Mouse (Mus musculus) lung, postnatal 0 days (tissue): ENCODE results near the gene Cdkl4. TPM values are rescaled to one million over a fixed set of nuclear protein-coding genes. Genes with fewer than 3 reads are reported as not detected.
A peak's percentile ranks its signal among the peaks of the same experiment; 100 is the strongest.
"Not testable (repeated sequence)": the region's sequence is repeated elsewhere in the genome, so short reads cannot be mapped to it uniquely, and the experiment has no call there.

Experiments used
- ATAC-seq: fragments of 200-750 bp; cut with Nextera tagmentation; 2 replicates; pipeline ENCODE4 v1.8.0; 2017; ENCODE audit warnings: moderate library complexity
- DNase-seq: peaks from one replicate; pipeline ENCODE4 v3.0.0-alpha.2; 2016; ENCODE audit warnings: low spot score
- H3K27ac ChIP-seq: fragments of 300-500 bp; sonication (generic); 2 replicates; pipeline ENCODE4 v1.5.1; 2014; ENCODE audit warnings: antibody characterized with exemption, mild to moderate bottlenecking, low read length, mixed read lengths
- H3K27me3 ChIP-seq: fragments of 300-500 bp; sonication (generic); replicated peaks from 2 replicates; pipeline ENCODE4 v1.6.1; 2014; ENCODE audit warnings: low read length, mixed read lengths; ENCODE audit not compliant: insufficient read depth
- H3K36me3 ChIP-seq: fragments of 300-500 bp; sonication (generic); 2 replicates; pipeline ENCODE4 v1.6.1; 2014; ENCODE audit warnings: low read length, mixed read lengths; ENCODE audit not compliant: insufficient read depth
- H3K4me1 ChIP-seq: fragments of 300-500 bp; sonication (generic); 2 replicates; pipeline ENCODE4 v1.6.1; 2014; ENCODE audit warnings: antibody characterized with exemption, low read depth, low read length, mixed read lengths; ENCODE audit not compliant: insufficient read depth
- H3K4me2 ChIP-seq: fragments of 300-500 bp; sonication (generic); replicated peaks from 2 replicates; pipeline ENCODE4 v1.6.1; 2014; ENCODE audit warnings: low read depth, mild to moderate bottlenecking, low read length, moderate library complexity, mixed read lengths
- H3K4me3 ChIP-seq: fragments of 300-500 bp; sonication (generic); 2 replicates; pipeline ENCODE4 v1.5.1; 2014; ENCODE audit warnings: low read depth, low read length
- H3K9ac ChIP-seq: fragments of 300-500 bp; sonication (generic); replicated peaks from 2 replicates; pipeline ENCODE4 v1.6.1; 2014; ENCODE audit warnings: low read depth, mild to moderate bottlenecking
- H3K9me3 ChIP-seq: fragments of 300-500 bp; sonication (generic); 2 replicates; pipeline ENCODE4 v1.6.1; 2016; ENCODE audit warnings: low read length, mixed read lengths
- CTCF ChIP-seq: IDR thresholded peaks from 2 replicates; pipeline ENCODE4 v1.5.1; 2016; ENCODE audit warnings: antibody characterized with exemption, mild to moderate bottlenecking
- EP300 ChIP-seq: IDR thresholded peaks from 2 replicates; pipeline ENCODE4 v1.6.1; 2016; ENCODE audit warnings: antibody characterized with exemption, mild to moderate bottlenecking, control low read depth
- WGBS: fragments of 180-500 bp; shearing (Covaris S2); extraction: QIAGEN DNeasy Blood & Tissue Kit; methylation state at CpG from one replicate; pipeline ENCODE4 v1.1.7; 2014; 5-methylcytosine and 5-hydroxymethylcytosine counted together
- polyA plus RNA-seq: library from polyadenylated mRNA; unstranded; fragments of >200 nt; fragmentation: Nextera tagmentation; extraction: Ambion mirVana; gene quantifications from 2 replicates; pipeline ENCODE4 v1.2.1, GENCODE M21; 2015

The Cdkl4 gene
- polyA plus RNA-seq, 1 experiment from 2014 or later = 3.4 TPM

DNA sequence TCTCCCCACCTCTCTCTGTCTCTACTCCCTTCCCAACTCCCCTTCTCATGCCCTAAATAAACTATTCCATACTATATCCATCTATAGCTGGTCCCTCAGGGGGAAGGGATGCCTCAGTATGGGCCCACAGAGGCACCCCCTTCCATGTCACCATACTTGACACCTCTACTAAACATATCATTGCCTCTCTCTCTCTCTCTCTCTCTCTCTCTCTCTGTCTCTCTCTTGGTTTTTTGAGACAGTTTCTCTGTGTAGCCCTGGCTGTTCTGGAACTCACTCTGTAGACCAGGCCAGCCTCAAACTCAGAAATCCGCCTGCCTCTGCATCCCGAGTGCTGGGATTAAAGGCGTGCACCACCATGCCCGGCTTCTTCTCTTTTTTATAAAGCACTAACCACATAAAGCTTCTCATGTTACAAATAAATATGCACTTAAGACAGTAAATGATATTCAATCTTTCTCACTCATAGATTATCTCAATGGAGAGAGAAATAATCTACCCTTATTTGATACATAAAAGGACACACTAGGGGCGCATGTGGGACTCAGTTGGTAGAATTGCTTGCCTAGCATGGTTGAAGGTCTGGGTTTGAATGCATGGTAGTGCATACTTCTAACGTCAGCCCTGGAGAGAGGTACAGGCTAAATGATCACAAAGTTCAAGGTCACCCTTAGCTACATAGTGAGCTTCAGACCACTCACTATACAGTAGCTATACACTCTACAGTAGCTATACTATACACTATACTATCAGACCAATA lies 8.6 kb downstream of the Cdkl4 start:
- Histone ChIP-seq H3K27ac (no peak overlapping the region), H3K4me2 (no peak overlapping the region), H3K27me3 (no peaks in the 10 kb centered on the region), H3K9ac (no peak overlapping the region), H3K9me3 (no peaks in the 10 kb centered on the region), H3K4me1 (no peaks in the 10 kb centered on the region), H3K4me3 (no peak overlapping the region), H3K36me3 (no peaks in the 10 kb centered on the region)
- whole genome bisulfite sequencing = 89% methylated on average over 6 of the region's 6 CpGs
- TF ChIP-seq CTCF = no peak
- TF ChIP-seq EP300 = no peak
- DNase-seq (no peak), ATAC-seq (no peak)

- TF ChIP-seq CTCF (no peak), EP300 (no peak)
- DNase-seq = no peak
- Histone ChIP-seq H3K27ac (no peak overlapping the region), H3K9ac (no peak overlapping the region), H3K4me1 (no peaks in the 10 kb centered on the region), H3K4me3 (no peak overlapping the region), H3K27me3 (no peaks in the 10 kb centered on the region), H3K9me3 (no peaks in the 10 kb centered on the region), H3K36me3 (no peaks in the 10 kb centered on the region), H3K4me2 (no peak overlapping the region)
- WGBS = 81% methylated on average over 2 of the region's 2 CpGs
- ATAC-seq = no peak
Measured at GRCm38 (mm10) chr17:80568441-80568840, 9.2 kb downstream of the Cdkl4 start.

DNA sequence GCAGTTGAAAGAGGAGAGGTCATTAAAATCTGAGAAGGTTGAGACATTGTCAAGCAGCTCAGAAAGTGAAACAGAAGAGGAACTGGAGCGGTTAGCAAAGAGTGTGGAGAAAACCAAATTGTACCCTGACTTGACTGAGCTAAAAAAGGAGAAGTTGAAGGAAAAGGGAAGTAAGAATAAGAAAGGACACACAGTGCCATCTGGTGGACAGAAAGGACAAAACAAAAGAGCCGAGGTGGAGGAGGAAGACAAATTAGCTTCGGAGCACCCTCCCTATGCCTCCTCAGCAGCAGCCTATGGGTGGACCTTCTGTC lies 13.0 kb downstream of the Cdkl4 start:
- Histone ChIP-seq H3K4me1 (no peaks in the 10 kb centered on the region), H3K9ac (no peak overlapping the region), H3K27me3 (no peaks in the 10 kb centered on the region), H3K4me3 (0 out of 2 replicates have a peak overlapping the region, but pooled peaks have one; percentile 8), H3K36me3 (no peaks in the 10 kb centered on the region), H3K9me3 (no peaks in the 10 kb centered on the region), H3K27ac (no peak overlapping the region), H3K4me2 (no peak overlapping the region)
- WGBS = 65% methylated on average over 3 of the region's 3 CpGs
- TF ChIP-seq CTCF (peak; percentile 60), EP300 (no peak)
- ATAC-seq (no peak), DNase-seq (peak; percentile 61)

DNA sequence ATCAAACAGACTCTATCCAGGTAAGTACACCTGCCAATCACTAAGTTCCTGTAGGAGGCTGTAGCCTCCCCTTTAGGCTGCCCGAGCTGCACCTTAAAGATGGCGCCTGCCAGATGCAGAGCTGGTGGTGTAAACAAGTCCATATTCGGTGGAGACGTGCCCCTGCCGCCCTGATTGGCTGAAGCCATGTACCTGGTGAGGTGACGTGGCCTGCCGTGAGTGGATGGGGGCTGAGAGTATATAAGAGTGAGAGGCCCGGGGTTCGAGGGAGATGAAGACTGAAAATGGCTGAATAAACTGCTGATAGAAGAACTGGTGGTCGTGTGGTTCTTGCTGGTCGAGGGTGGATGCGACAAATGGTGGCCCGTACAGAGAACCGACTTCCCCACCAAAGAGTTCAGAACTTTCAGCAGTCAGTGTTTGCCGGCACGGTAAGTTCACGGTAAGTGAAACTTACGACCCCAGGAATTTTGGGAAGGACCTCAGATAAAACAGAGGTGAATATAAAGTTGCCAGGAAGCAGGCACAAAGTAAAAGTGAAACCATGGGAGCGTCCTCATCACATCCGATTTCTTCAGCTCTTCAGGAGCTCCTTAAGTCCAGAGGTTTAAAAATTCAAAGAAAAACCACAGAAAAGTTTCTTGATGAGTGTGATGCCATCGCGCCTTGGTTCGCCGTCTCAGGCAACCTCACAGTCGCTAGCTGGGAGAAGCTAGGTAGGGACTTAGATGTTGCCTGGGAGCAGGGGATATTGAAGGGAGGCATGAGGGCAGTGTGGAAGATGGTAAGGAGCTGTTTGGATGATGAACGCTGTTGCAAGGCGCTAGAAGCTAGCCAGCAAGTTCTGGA lies 13.6 kb downstream of the Cdkl4 start:
- not testable (repeated sequence) for H3K4me1 ChIP-seq, H3K4me2 ChIP-seq, H3K9ac ChIP-seq, H3K27ac ChIP-seq, H3K27me3 ChIP-seq, ATAC-seq, DNase-seq, H3K36me3 ChIP-seq, H3K9me3 ChIP-seq
- WGBS = 90% methylated on average over 27 of the region's 27 CpGs
- H3K4me3 ChIP-seq = 0 out of 2 replicates have a peak overlapping the region, but pooled peaks have one; percentile 8

DNA sequence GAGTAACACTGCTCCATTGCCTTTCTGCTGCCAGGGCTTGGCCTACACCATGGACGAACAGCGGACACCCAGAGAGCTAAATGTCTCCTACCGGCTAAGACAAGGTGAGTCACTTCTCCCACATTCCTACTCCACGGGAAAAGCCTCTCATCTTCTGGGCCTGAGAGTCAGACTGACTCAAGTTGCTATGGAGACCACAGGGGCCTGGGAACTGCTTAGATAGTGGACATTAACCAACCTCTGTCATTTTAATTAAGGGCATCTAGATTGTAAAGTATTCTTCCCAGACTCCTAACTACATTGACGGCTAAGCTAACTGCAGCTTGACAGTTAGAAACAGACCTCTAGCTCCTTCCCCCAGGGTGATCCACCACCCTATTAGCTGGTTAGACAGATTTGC lies 14.8 kb downstream of the Cdkl4 start:
- ATAC-seq (no peak), DNase-seq (no peak)
- H3K27ac ChIP-seq = no peak overlapping the region
- H3K9me3 ChIP-seq = no peaks in the 10 kb centered on the region
- TF ChIP-seq CTCF (no peak), EP300 (no peak)
- no peaks in the 10 kb centered on the region for H3K36me3 ChIP-seq
- H3K27me3 ChIP-seq = no peaks in the 10 kb centered on the region
- no peaks in the 10 kb centered on the region for H3K4me1 ChIP-seq
- H3K4me3 ChIP-seq = no peak overlapping the region
- H3K9ac ChIP-seq = no peak overlapping the region
- 71% methylated on average over 5 of the region's 5 CpGs for WGBS
- no peak overlapping the region for H3K4me2 ChIP-seq

GRCm38 (mm10) chr17:80560669-80561401 lies 16.8 kb downstream of the Cdkl4 start:
- TF ChIP-seq EP300 = 0 out of 2 replicates have a peak, but pooled peaks have one; percentile 9
- TF ChIP-seq CTCF = peak; percentile 95
- Histone ChIP-seq H3K9me3 (no peaks in the 10 kb centered on the region), H3K36me3 (no peaks in the 10 kb centered on the region), H3K27ac (no peak overlapping the region), H3K27me3 (no peaks in the 10 kb centered on the region), H3K4me3 (peak overlapping the region; percentile 1; the same call in 1 of the 2 replicates), H3K4me1 (no peaks in the 10 kb centered on the region), H3K4me2 (peak overlapping the region; percentile 25), H3K9ac (no peak overlapping the region)
- DNase-seq (peak; percentile 92), ATAC-seq (peak; percentile 62)
- 18% methylated on average over 12 of the region's 12 CpGs for WGBS
